Mouse (Mus musculus): Measurements from ENCODE around the gene Mylk4. TPM values are rescaled to one million over a fixed set of nuclear protein-coding genes. Genes with fewer than 3 reads are reported as not detected.

Gene Mylk4
- polyA plus RNA-seq, 1 experiment from 2014 or later = 1.7 TPM

- Histone ChIP-seq H3K36me3 (ENCODE audit: control insufficient read depth, insufficient read depth) (no peaks in the 10 kb centered on the region), H3K27ac (ENCODE audit: low read length) (no peak overlapping the region), H3K27me3 (ENCODE audit: control insufficient read depth, insufficient read depth, low read length) (no peaks in the 10 kb centered on the region), H3K9me3 (replicated peaks; ENCODE audit: control insufficient read depth, low read length) (no peaks in the 10 kb centered on the region), H3K9ac (ENCODE audit: low read length) (no peak overlapping the region), H3K4me1 (ENCODE audit: control insufficient read depth, insufficient read depth, low read length) (peaks cover 3% of the 10 kb centered on the region), H3K4me3 (ENCODE audit: low read length) (no peak overlapping the region), H3K4me2 (ENCODE audit: low read depth, low read length) (no peak overlapping the region)
- 11% methylated on average over 4 of the region's 4 CpGs for WGBS
- ATAC-seq (replicated peaks; ENCODE audit: extremely low read depth, insufficient read depth, low FRiP score) = no peak
These were observed 24.7 kb downstream of the Mylk4 start for GRCm38 (mm10) chr13:32759036-32759435.

- 27% methylated on average over 4 of the region's 4 CpGs for WGBS
- Histone ChIP-seq H3K27me3 (ENCODE audit: control insufficient read depth, insufficient read depth, low read length) (no peaks in the 10 kb centered on the region), H3K36me3 (ENCODE audit: control insufficient read depth, insufficient read depth) (no peaks in the 10 kb centered on the region), H3K9ac (ENCODE audit: low read length) (no peak overlapping the region), H3K9me3 (replicated peaks; ENCODE audit: control insufficient read depth, low read length) (no peaks in the 10 kb centered on the region), H3K4me3 (ENCODE audit: low read length) (no peak overlapping the region), H3K4me1 (ENCODE audit: control insufficient read depth, insufficient read depth, low read length) (no peaks in the 10 kb centered on the region), H3K27ac (ENCODE audit: low read length) (peak overlapping the region; percentile 42), H3K4me2 (ENCODE audit: low read depth, low read length) (no peak overlapping the region)
- no peak for ATAC-seq (replicated peaks; ENCODE audit: extremely low read depth, insufficient read depth, low FRiP score)
These were observed 31.6 kb downstream of the Mylk4 start for GRCm38 (mm10) chr13:32752066-32752657.

GRCm38 (mm10) chr13:32750507-32750906, 33.2 kb downstream of the Mylk4 start:
- Histone ChIP-seq H3K9ac (ENCODE audit: low read length) (no peak overlapping the region), H3K36me3 (ENCODE audit: control insufficient read depth, insufficient read depth) (no peaks in the 10 kb centered on the region), H3K27me3 (ENCODE audit: control insufficient read depth, insufficient read depth, low read length) (no peaks in the 10 kb centered on the region), H3K27ac (ENCODE audit: low read length) (no peak overlapping the region), H3K4me2 (ENCODE audit: low read depth, low read length) (no peak overlapping the region), H3K9me3 (replicated peaks; ENCODE audit: control insufficient read depth, low read length) (no peaks in the 10 kb centered on the region), H3K4me3 (ENCODE audit: low read length) (no peak overlapping the region), H3K4me1 (ENCODE audit: control insufficient read depth, insufficient read depth, low read length) (peaks cover 3% of the 10 kb centered on the region; the same call in 1 of the 2 replicates)
- 89% methylated on average over 1 of the region's 1 CpGs for WGBS
- no peak for ATAC-seq (replicated peaks; ENCODE audit: extremely low read depth, insufficient read depth, low FRiP score)

GRCm38 (mm10) chr13:32748421-32748820, 35.3 kb downstream of the Mylk4 start:
- H3K27ac ChIP-seq (ENCODE audit: low read length) = no peak overlapping the region
- no peaks in the 10 kb centered on the region for H3K36me3 ChIP-seq (ENCODE audit: control insufficient read depth, insufficient read depth)
- ATAC-seq (replicated peaks; ENCODE audit: extremely low read depth, insufficient read depth, low FRiP score) = no peak
- H3K4me3 ChIP-seq (ENCODE audit: low read length) = no peak overlapping the region
- 57% methylated on average over 2 of the region's 2 CpGs for WGBS
- H3K9ac ChIP-seq (ENCODE audit: low read length) = no peak overlapping the region
- H3K27me3 ChIP-seq (ENCODE audit: control insufficient read depth, insufficient read depth, low read length) = no peaks in the 10 kb centered on the region
- H3K4me1 ChIP-seq (ENCODE audit: control insufficient read depth, insufficient read depth, low read length) = peaks cover 9% of the 10 kb centered on the region
- no peak overlapping the region for H3K4me2 ChIP-seq (ENCODE audit: low read depth, low read length)
- H3K9me3 ChIP-seq (replicated peaks; ENCODE audit: control insufficient read depth, low read length) = no peaks in the 10 kb centered on the region

- peaks cover 16% of the 10 kb centered on the region for H3K4me1 ChIP-seq (ENCODE audit: control insufficient read depth, insufficient read depth, low read length)
- H3K27ac ChIP-seq (ENCODE audit: low read length) = no peak overlapping the region
- no peak overlapping the region for H3K9ac ChIP-seq (ENCODE audit: low read length)
- H3K9me3 ChIP-seq (replicated peaks; ENCODE audit: control insufficient read depth, low read length) = no peaks in the 10 kb centered on the region
- H3K27me3 ChIP-seq (ENCODE audit: control insufficient read depth, insufficient read depth, low read length) = no peaks in the 10 kb centered on the region
- ATAC-seq (replicated peaks; ENCODE audit: extremely low read depth, insufficient read depth, low FRiP score) = no peak
- no peak overlapping the region for H3K4me2 ChIP-seq (ENCODE audit: low read depth, low read length)
- H3K36me3 ChIP-seq (ENCODE audit: control insufficient read depth, insufficient read depth) = no peaks in the 10 kb centered on the region
- WGBS = 62% methylated on average over 7 of the region's 7 CpGs
- no peak overlapping the region for H3K4me3 ChIP-seq (ENCODE audit: low read length)
These were observed 42.6 kb downstream of the Mylk4 start for GRCm38 (mm10) chr13:32741161-32741560.

GRCm38 (mm10) chr13:32731283-32731682, 52.5 kb downstream of the Mylk4 start:
- no peak overlapping the region for H3K27ac ChIP-seq (ENCODE audit: low read length)
- ATAC-seq (replicated peaks; ENCODE audit: extremely low read depth, insufficient read depth, low FRiP score) = no peak

GRCm38 (mm10) chr13:32724606-32725005, 59.1 kb downstream of the Mylk4 start:
- no peak for ATAC-seq (replicated peaks; ENCODE audit: extremely low read depth, insufficient read depth, low FRiP score)
- H3K36me3 ChIP-seq (ENCODE audit: control insufficient read depth, insufficient read depth) = no peaks in the 10 kb centered on the region
- no peak overlapping the region for H3K4me2 ChIP-seq (ENCODE audit: low read depth, low read length)
- H3K27ac ChIP-seq (ENCODE audit: low read length) = no peak overlapping the region
- H3K4me3 ChIP-seq (ENCODE audit: low read length) = no peak overlapping the region
- WGBS = 93% methylated on average over 5 of the region's 5 CpGs
- H3K4me1 ChIP-seq (ENCODE audit: control insufficient read depth, insufficient read depth, low read length) = no peaks in the 10 kb centered on the region
- no peak overlapping the region for H3K9ac ChIP-seq (ENCODE audit: low read length)
- no peaks in the 10 kb centered on the region for H3K27me3 ChIP-seq (ENCODE audit: control insufficient read depth, insufficient read depth, low read length)
- no peaks in the 10 kb centered on the region for H3K9me3 ChIP-seq (replicated peaks; ENCODE audit: control insufficient read depth, low read length)

More at GRCm38 (mm10) chr13:32731283-32731682, 52.5 kb downstream of the Mylk4 start:
- Histone ChIP-seq H3K27me3 (ENCODE audit: control insufficient read depth, insufficient read depth, low read length) (no peaks in the 10 kb centered on the region), H3K9ac (ENCODE audit: low read length) (no peak overlapping the region), H3K4me1 (ENCODE audit: control insufficient read depth, insufficient read depth, low read length) (no peaks in the 10 kb centered on the region), H3K36me3 (ENCODE audit: control insufficient read depth, insufficient read depth) (no peaks in the 10 kb centered on the region), H3K9me3 (replicated peaks; ENCODE audit: control insufficient read depth, low read length) (no peaks in the 10 kb centered on the region), H3K4me3 (ENCODE audit: low read length) (no peak overlapping the region), H3K4me2 (ENCODE audit: low read depth, low read length) (no peak overlapping the region)

GRCm38 (mm10) chr13:32721717-32722116, 62.0 kb downstream of the Mylk4 start:
- Histone ChIP-seq H3K9ac (ENCODE audit: low read length) (no peak overlapping the region), H3K27ac (ENCODE audit: low read length) (no peak overlapping the region), H3K36me3 (ENCODE audit: control insufficient read depth, insufficient read depth) (no peaks in the 10 kb centered on the region), H3K9me3 (replicated peaks; ENCODE audit: control insufficient read depth, low read length) (no peaks in the 10 kb centered on the region), H3K27me3 (ENCODE audit: control insufficient read depth, insufficient read depth, low read length) (no peaks in the 10 kb centered on the region), H3K4me1 (ENCODE audit: control insufficient read depth, insufficient read depth, low read length) (no peaks in the 10 kb centered on the region), H3K4me2 (ENCODE audit: low read depth, low read length) (no peak overlapping the region), H3K4me3 (ENCODE audit: low read length) (no peak overlapping the region)
- ATAC-seq (replicated peaks; ENCODE audit: extremely low read depth, insufficient read depth, low FRiP score) = no peak; the same call in 1 of the 2 replicates
- 81% methylated on average over 4 of the region's 4 CpGs for WGBS

GRCm38 (mm10) chr13:32719284-32719683, 64.5 kb downstream of the Mylk4 start:
- H3K9ac ChIP-seq (ENCODE audit: low read length) = no peak overlapping the region
- WGBS = 53% methylated on average over 3 of the region's 3 CpGs
- H3K36me3 ChIP-seq (ENCODE audit: control insufficient read depth, insufficient read depth) = no peaks in the 10 kb centered on the region
- H3K4me2 ChIP-seq (ENCODE audit: low read depth, low read length) = no peak overlapping the region
- ATAC-seq (replicated peaks; ENCODE audit: extremely low read depth, insufficient read depth, low FRiP score) = no peak; the same call in 1 of the 2 replicates
- no peaks in the 10 kb centered on the region for H3K4me1 ChIP-seq (ENCODE audit: control insufficient read depth, insufficient read depth, low read length)
- H3K9me3 ChIP-seq (replicated peaks; ENCODE audit: control insufficient read depth, low read length) = no peaks in the 10 kb centered on the region
- H3K27ac ChIP-seq (ENCODE audit: low read length) = peak overlapping the region; percentile 34; the same call in 1 of the 2 replicates
- no peak overlapping the region for H3K4me3 ChIP-seq (ENCODE audit: low read length)
- no peaks in the 10 kb centered on the region for H3K27me3 ChIP-seq (ENCODE audit: control insufficient read depth, insufficient read depth, low read length)
